Mouse (Mus musculus) limb, embryonic 10.5 days (tissue): ENCODE measurements around the gene Ugt1a6b. TPM values are rescaled to one million over a fixed set of nuclear protein-coding genes. Genes with fewer than 3 reads are reported as not detected.
A peak's percentile ranks its signal among the peaks of the same experiment; 100 is the strongest.

Experiments used
- DNase-seq: peaks from one replicate; pipeline ENCODE4 v3.0.0-alpha.2; 2017; ENCODE audit warnings: low spot score
- H3K27ac ChIP-seq: fragments of 300-500 bp; sonication (generic); 2 replicates; pipeline ENCODE4 v1.5.1; 2016; ENCODE audit warnings: mild to moderate bottlenecking
- H3K27me3 ChIP-seq: fragments of 300-500 bp; sonication (generic); 2 replicates; pipeline ENCODE4 v1.6.1; 2016; ENCODE audit warnings: low read depth, mild to moderate bottlenecking; ENCODE audit not compliant: poor library complexity, severe bottlenecking
- H3K36me3 ChIP-seq: fragments of 300-500 bp; sonication (generic); 2 replicates; pipeline ENCODE4 v1.6.1; 2016; ENCODE audit warnings: mild to moderate bottlenecking, moderate library complexity
- H3K4me1 ChIP-seq: fragments of 300-500 bp; sonication (generic); 2 replicates; pipeline ENCODE4 v1.6.1; 2016
- H3K4me3 ChIP-seq: fragments of 300-500 bp; sonication (generic); 2 replicates; pipeline ENCODE4 v1.5.1; 2016; ENCODE audit warnings: mild to moderate bottlenecking, moderate library complexity
- H3K9me3 ChIP-seq: fragments of 300-500 bp; sonication (generic); replicated peaks from 2 replicates; pipeline ENCODE4 v1.6.1; 2016; ENCODE audit warnings: mild to moderate bottlenecking
- WGBS: fragments of 180-500 bp; shearing (Covaris S2); methylation state at CpG from one replicate; pipeline ENCODE4 v1.1.7; 2016; 5-methylcytosine and 5-hydroxymethylcytosine counted together
- polyA plus RNA-seq: library from polyadenylated mRNA; unstranded; fragments of >200 nt; fragmentation: Nextera tagmentation; extraction: Ambion mirVana; gene quantifications from 2 replicates; pipeline ENCODE4 v1.2.1, GENCODE M21; 2016

The Ugt1a6b gene
- polyA plus RNA-seq, 1 experiment from 2014 or later = not detected

- Histone ChIP-seq H3K27ac (no peak overlapping the region), H3K27me3 (no peaks in the 10 kb centered on the region), H3K4me3 (no peak overlapping the region), H3K4me1 (no peaks in the 10 kb centered on the region), H3K36me3 (no peaks in the 10 kb centered on the region), H3K9me3 (peaks cover 81% of the 10 kb centered on the region)
- 76% methylated on average over 4 of the region's 4 CpGs for WGBS
- DNase-seq = no peak
Observed at GRCm38 (mm10) chr1:88248658-88249057, 145.6 kb downstream of the Ugt1a6b start.

- 83% methylated on average over 7 of the region's 7 CpGs for WGBS
- no peak for DNase-seq
Observed at GRCm38 (mm10) chr1:88249596-88249995, 146.5 kb downstream of the Ugt1a6b start.

GRCm38 (mm10) chr1:88250023-88250422 lies 147.0 kb downstream of the Ugt1a6b start:
- H3K27ac ChIP-seq = no peak overlapping the region
- whole genome bisulfite sequencing = 84% methylated on average over 5 of the region's 5 CpGs
- DNase-seq = no peak
- H3K4me1 ChIP-seq = no peaks in the 10 kb centered on the region
- no peaks in the 10 kb centered on the region for H3K36me3 ChIP-seq
- no peak overlapping the region for H3K4me3 ChIP-seq
- H3K27me3 ChIP-seq = no peaks in the 10 kb centered on the region
- H3K9me3 ChIP-seq = peaks cover 81% of the 10 kb centered on the region

More at GRCm38 (mm10) chr1:88249596-88249995, 146.5 kb downstream of the Ugt1a6b start:
- Histone ChIP-seq H3K27ac (no peak overlapping the region), H3K9me3 (peaks cover 81% of the 10 kb centered on the region), H3K27me3 (no peaks in the 10 kb centered on the region), H3K4me3 (no peak overlapping the region), H3K4me1 (no peaks in the 10 kb centered on the region), H3K36me3 (no peaks in the 10 kb centered on the region)

GRCm38 (mm10) chr1:88253106-88253505 lies 150.1 kb downstream of the Ugt1a6b start:
- DNase-seq = no peak
- Histone ChIP-seq H3K4me3 (no peak overlapping the region), H3K27me3 (no peaks in the 10 kb centered on the region), H3K36me3 (no peaks in the 10 kb centered on the region), H3K4me1 (no peaks in the 10 kb centered on the region), H3K9me3 (peaks cover 88% of the 10 kb centered on the region), H3K27ac (no peak overlapping the region)
- WGBS = 74% methylated on average over 8 of the region's 8 CpGs

GRCm38 (mm10) chr1:88253540-88253939 lies 150.5 kb downstream of the Ugt1a6b start:
- H3K27me3 ChIP-seq = no peaks in the 10 kb centered on the region
- no peaks in the 10 kb centered on the region for H3K36me3 ChIP-seq
- peaks cover 88% of the 10 kb centered on the region for H3K9me3 ChIP-seq
- no peaks in the 10 kb centered on the region for H3K4me1 ChIP-seq
- WGBS = 78% methylated on average over 6 of the region's 6 CpGs
- H3K4me3 ChIP-seq = no peak overlapping the region
- DNase-seq = no peak
- no peak overlapping the region for H3K27ac ChIP-seq

GRCm38 (mm10) chr1:88254793-88255465 lies 151.9 kb downstream of the Ugt1a6b start:
- H3K36me3 ChIP-seq = peaks cover 6% of the 10 kb centered on the region
- no peaks in the 10 kb centered on the region for H3K27me3 ChIP-seq
- no peak overlapping the region for H3K4me3 ChIP-seq
- peaks cover 83% of the 10 kb centered on the region for H3K9me3 ChIP-seq
- no peaks in the 10 kb centered on the region for H3K4me1 ChIP-seq
- H3K27ac ChIP-seq = no peak overlapping the region
- no peak for DNase-seq
- WGBS = 91% methylated on average over 12 of the region's 12 CpGs

- peaks cover 79% of the 10 kb centered on the region for H3K9me3 ChIP-seq
- H3K4me1 ChIP-seq = no peaks in the 10 kb centered on the region
- peaks cover 11% of the 10 kb centered on the region for H3K36me3 ChIP-seq
- WGBS = 54% methylated on average over 2 of the region's 2 CpGs
- H3K27me3 ChIP-seq = no peaks in the 10 kb centered on the region
- H3K27ac ChIP-seq = no peak overlapping the region
- no peak for DNase-seq
- H3K4me3 ChIP-seq = no peak overlapping the region
Observed at GRCm38 (mm10) chr1:88255466-88255857, 152.4 kb downstream of the Ugt1a6b start.

- H3K27ac ChIP-seq = no peak overlapping the region
- peaks cover 80% of the 10 kb centered on the region for H3K9me3 ChIP-seq
- no peaks in the 10 kb centered on the region for H3K4me1 ChIP-seq
- H3K4me3 ChIP-seq = no peak overlapping the region
- DNase-seq = no peak
- H3K36me3 ChIP-seq = peaks cover 18% of the 10 kb centered on the region
- H3K27me3 ChIP-seq = no peaks in the 10 kb centered on the region
- 82% methylated on average over 13 of the region's 13 CpGs for WGBS
Observed at GRCm38 (mm10) chr1:88255989-88256754, 153.1 kb downstream of the Ugt1a6b start.

- Histone ChIP-seq H3K36me3 (peaks cover 27% of the 10 kb centered on the region), H3K9me3 (peaks cover 80% of the 10 kb centered on the region), H3K4me1 (no peaks in the 10 kb centered on the region), H3K27ac (no peak overlapping the region), H3K27me3 (no peaks in the 10 kb centered on the region), H3K4me3 (no peak overlapping the region)
- 81% methylated on average over 10 of the region's 10 CpGs for WGBS
- DNase-seq = no peak
Observed at GRCm38 (mm10) chr1:88256886-88257663, 154.0 kb downstream of the Ugt1a6b start.

GRCm38 (mm10) chr1:88257681-88258080 lies 154.6 kb downstream of the Ugt1a6b start:
- peaks cover 33% of the 10 kb centered on the region for H3K36me3 ChIP-seq
- no peak overlapping the region for H3K27ac ChIP-seq
- no peaks in the 10 kb centered on the region for H3K4me1 ChIP-seq
- no peak overlapping the region for H3K4me3 ChIP-seq
- peaks cover 74% of the 10 kb centered on the region for H3K9me3 ChIP-seq
- 82% methylated on average over 6 of the region's 6 CpGs for WGBS
- no peak for DNase-seq
- no peaks in the 10 kb centered on the region for H3K27me3 ChIP-seq

GRCm38 (mm10) chr1:88258361-88258760 lies 155.3 kb downstream of the Ugt1a6b start:
- H3K4me1 ChIP-seq = no peaks in the 10 kb centered on the region
- H3K27ac ChIP-seq = no peak overlapping the region
- H3K36me3 ChIP-seq = peaks cover 40% of the 10 kb centered on the region
- no peaks in the 10 kb centered on the region for H3K27me3 ChIP-seq
- 71% methylated on average over 6 of the region's 6 CpGs for WGBS
- no peak overlapping the region for H3K4me3 ChIP-seq
- DNase-seq = no peak
- H3K9me3 ChIP-seq = peaks cover 68% of the 10 kb centered on the region

GRCm38 (mm10) chr1:88258881-88259642 lies 156.0 kb downstream of the Ugt1a6b start:
- Histone ChIP-seq H3K4me1 (no peaks in the 10 kb centered on the region), H3K36me3 (peaks cover 47% of the 10 kb centered on the region), H3K4me3 (no peak overlapping the region), H3K9me3 (peaks cover 68% of the 10 kb centered on the region), H3K27ac (no peak overlapping the region), H3K27me3 (no peaks in the 10 kb centered on the region)
- peak; percentile 68 for DNase-seq
- WGBS = 80% methylated on average over 8 of the region's 8 CpGs
